Mouse (Mus musculus) CH12.LX (cell line): Measurements from ENCODE around the gene Cyp21a1. TPM values are rescaled to one million over a fixed set of nuclear protein-coding genes. Genes with fewer than 3 reads are reported as not detected.

Source experiments
- DNase-seq: peaks from one replicate; pipeline ENCODE4 v3.0.0-alpha.2; 2013; ENCODE audit errors: extremely low read depth
- H3K27ac ChIP-seq: 2 replicates; pipeline ENCODE4 v1.5.1; 2012; ENCODE audit warnings: low read depth, mild to moderate bottlenecking, control low read depth, moderate library complexity; ENCODE audit not compliant: insufficient read depth
- H3K27me3 ChIP-seq: replicated peaks from 2 replicates; pipeline ENCODE3; 2012; ENCODE audit warnings: inconsistent platforms
- H3K36me3 ChIP-seq, 2 experiments: replicated peaks in 1 of 2; 2 replicates each; pipeline versions ENCODE3 to v1.6.1; 2012; ENCODE audit warnings: inconsistent platforms in 1 of 2, low read length in 1 of 2, mild to moderate bottlenecking in 1 of 2, mixed read lengths in 1 of 2, moderate library complexity in 1 of 2; ENCODE audit not compliant: control insufficient read depth in 1 of 2, insufficient read depth in 1 of 2
- H3K4me1 ChIP-seq, 2 experiments: 2 replicates each; pipeline ENCODE4 v1.6.1; 2012; ENCODE audit warnings: inconsistent platforms in 1 of 2, moderate library complexity in 1 of 2; ENCODE audit not compliant: insufficient read depth in 2 of 2, control insufficient read depth in 1 of 2
- H3K4me2 ChIP-seq: 2 replicates; pipeline ENCODE4 v1.6.1; 2012; ENCODE audit warnings: low read depth, mild to moderate bottlenecking, control low read depth; ENCODE audit not compliant: poor library complexity, insufficient read depth, severe bottlenecking
- H3K4me3 ChIP-seq, 3 experiments: fragments of 150-350 bp in 1 of 3; sonication (generic) in 1 of 3; replicated peaks in 1 of 3; 2 replicates each; pipeline versions ENCODE3 to v1.5.1; 2011 to 2012; ENCODE audit warnings: low read depth in 2 of 3, low read length in 2 of 3, mild to moderate bottlenecking in 2 of 3, moderate library complexity in 2 of 3, control low read depth in 1 of 3, improper control_type of control experiment in 1 of 3, inconsistent platforms in 1 of 3, mixed read lengths in 1 of 3; ENCODE audit not compliant: poor library complexity in 1 of 3
- H3K79me2 ChIP-seq: replicated peaks from 2 replicates; pipeline ENCODE4 v1.6.1; 2012; ENCODE audit warnings: mild to moderate bottlenecking, moderate library complexity; ENCODE audit not compliant: control insufficient read depth, poor library complexity, insufficient read depth, severe bottlenecking; ENCODE audit errors: extremely low read depth
- H3K9ac ChIP-seq: 2 replicates; pipeline ENCODE4 v1.6.1; 2012; ENCODE audit warnings: low read depth, mild to moderate bottlenecking, control low read depth, moderate library complexity; ENCODE audit not compliant: insufficient read depth
- H3K9me3 ChIP-seq: replicated peaks from 2 replicates; pipeline ENCODE3; 2012; ENCODE audit warnings: low read length, inconsistent platforms, mixed read lengths
- CHD1 ChIP-seq: IDR thresholded peaks from 2 replicates; pipeline ENCODE4 v1.6.1; 2012; ENCODE audit warnings: low read depth, low read length, improper control_type of control experiment, inconsistent platforms
- CHD2 ChIP-seq: IDR thresholded peaks from 2 replicates; pipeline ENCODE4 v1.6.1; 2011; ENCODE audit warnings: low read length, improper control_type of control experiment
- CTCF ChIP-seq, 2 experiments: IDR thresholded peaks in 1 of 2; conservative IDR thresholded peaks in 1 of 2; 2 replicates each; pipeline ENCODE4 v1.5.1; 2011 to 2012; ENCODE audit warnings: low read depth in 2 of 2, low read length in 2 of 2, improper control_type of control experiment in 1 of 2, inconsistent platforms in 1 of 2, mild to moderate bottlenecking in 1 of 2, moderate library complexity in 1 of 2
- EP300 ChIP-seq: IDR thresholded peaks from 2 replicates; pipeline ENCODE4 v1.6.1; 2011; ENCODE audit warnings: low read length, improper control_type of control experiment
- GABPA ChIP-seq: IDR thresholded peaks from 2 replicates; pipeline ENCODE4 v1.6.1; 2012; ENCODE audit warnings: low read depth, low read length, improper control_type of control experiment, inconsistent platforms; ENCODE audit not compliant: insufficient replicate concordance
- HCFC1 ChIP-seq: IDR thresholded peaks from 2 replicates; pipeline ENCODE4 v1.6.1; 2012; ENCODE audit warnings: low read depth, mild to moderate bottlenecking, inconsistent platforms, low read length, improper control_type of control experiment
- KAT2A ChIP-seq: IDR thresholded peaks from 2 replicates; pipeline ENCODE4 v1.6.1; 2012; ENCODE audit warnings: low read length, improper control_type of control experiment, inconsistent platforms; ENCODE audit not compliant: insufficient replicate concordance
- MAFK ChIP-seq: IDR thresholded peaks from 2 replicates; pipeline ENCODE4 v1.6.1; 2011; ENCODE audit warnings: low read length, improper control_type of control experiment; ENCODE audit not compliant: insufficient replicate concordance
- MAX ChIP-seq: IDR thresholded peaks from 2 replicates; pipeline ENCODE4 v1.6.1; 2011; ENCODE audit warnings: low read length, improper control_type of control experiment
- MEF2A ChIP-seq: IDR thresholded peaks from 2 replicates; pipeline ENCODE4 v1.6.1; 2014; ENCODE audit warnings: low read depth, mild to moderate bottlenecking, inconsistent platforms, low read length, improper control_type of control experiment, borderline replicate concordance
- MYC ChIP-seq: IDR thresholded peaks from 2 replicates; pipeline ENCODE4 v1.6.1; 2011; ENCODE audit warnings: low read depth, mild to moderate bottlenecking, improper control_type of control experiment, low read length
- NRF1 ChIP-seq: IDR thresholded peaks from 2 replicates; pipeline ENCODE4 v1.6.1; 2014; ENCODE audit warnings: low read depth, mild to moderate bottlenecking, inconsistent platforms, low read length, improper control_type of control experiment, moderate library complexity
- POLR2A ChIP-seq: IDR thresholded peaks from 2 replicates; pipeline ENCODE4 v1.6.1; 2011; ENCODE audit warnings: low read depth, mild to moderate bottlenecking, improper control_type of control experiment, low read length
- SIN3A ChIP-seq: IDR thresholded peaks from 2 replicates; pipeline ENCODE4 v1.6.1; 2012; ENCODE audit warnings: low read length, improper control_type of control experiment, inconsistent platforms
- SMC3 ChIP-seq: IDR thresholded peaks from 2 replicates; pipeline ENCODE4 v1.6.1; 2011; ENCODE audit warnings: low read depth, low read length, improper control_type of control experiment
- TBP ChIP-seq: conservative IDR thresholded peaks from 2 replicates; pipeline ENCODE4 v1.6.1; 2011; ENCODE audit warnings: low read depth, low read length, improper control_type of control experiment
- USF1 ChIP-seq: IDR thresholded peaks from 2 replicates; pipeline ENCODE4 v1.6.1; 2014; ENCODE audit warnings: low read depth, mild to moderate bottlenecking, inconsistent platforms, low read length, improper control_type of control experiment
- USF2 ChIP-seq: conservative IDR thresholded peaks from 2 replicates; pipeline ENCODE4 v1.6.1; 2011; ENCODE audit warnings: low read depth, low read length, improper control_type of control experiment
- ZC3H11A ChIP-seq: IDR thresholded peaks from 2 replicates; pipeline ENCODE4 v1.6.1; 2012; ENCODE audit warnings: low read depth, mild to moderate bottlenecking, inconsistent platforms, low read length, improper control_type of control experiment
- dilution Hi-C: fragments of 300-500 bp; cut with MboI; formaldehyde crosslinking; loops from 2 replicates; pipeline ENCODE4 v1.14.3; 2020; ENCODE audit warnings: low sequenced_read_pairs; ENCODE audit not compliant: extremely low pct_unique_long_range_greater_than_20kb, extremely low pct_ligation_motif_present
- in situ Hi-C: fragments of 300-500 bp; cut with MboI; formaldehyde crosslinking; loops from 3 replicates; pipeline ENCODE4 v1.14.3; 2019; ENCODE audit warnings: low sequenced_read_pairs, low pct_ligation_motif_present, low pct_unique_long_range_greater_than_20kb, mixed read lengths
- polyA plus RNA-seq: library from polyadenylated mRNA; unstranded; fragments of >175 nt; gene quantifications from 2 replicates; pipeline ENCODE4 v1.2.1, GENCODE M21; 2012; ENCODE audit warnings: low read depth; ENCODE audit not compliant: insufficient read length
- total RNA-seq, 2 experiments: library from RNA; depleted of rRNA; stranded (reverse); fragments of 300-350 nt in 1 of 2; fragments of >200 nt in 1 of 2; gene quantifications; 2 replicates each; pipeline ENCODE4 v1.2.3; 2012 to 2014

Cyp21a1 gene
- total and polyA plus RNA-seq, 3 experiments = not detected

GRCm38 (mm10) chr17:34847615-34848014, 43.3 kb upstream of the Cyp21a1 start:
- no peak for DNase-seq
- in situ Hi-C loops (no loop called here), dilution Hi-C loops (no loop called here)
- Histone ChIP-seq H3K9me3 (no peaks in the 10 kb centered on the region), H3K4me3 (no peak overlapping the region), H3K27me3 (no peaks in the 10 kb centered on the region), H3K4me2 (no peak overlapping the region), H3K36me3 (peaks cover 57 to 70% of the 10 kb centered on the region in 2 experiments), H3K27ac (no peak overlapping the region), H3K9ac (no peak overlapping the region)
- TF ChIP-seq ZC3H11A = no peak
- TF ChIP-seq, all 38 proteins: peak for 0
- Histone ChIP-seq H3K4me1 (peaks cover 2 to 27% of the 10 kb centered on the region in 2 experiments), H3K79me2 (peaks cover 20% of the 10 kb centered on the region)

DNA sequence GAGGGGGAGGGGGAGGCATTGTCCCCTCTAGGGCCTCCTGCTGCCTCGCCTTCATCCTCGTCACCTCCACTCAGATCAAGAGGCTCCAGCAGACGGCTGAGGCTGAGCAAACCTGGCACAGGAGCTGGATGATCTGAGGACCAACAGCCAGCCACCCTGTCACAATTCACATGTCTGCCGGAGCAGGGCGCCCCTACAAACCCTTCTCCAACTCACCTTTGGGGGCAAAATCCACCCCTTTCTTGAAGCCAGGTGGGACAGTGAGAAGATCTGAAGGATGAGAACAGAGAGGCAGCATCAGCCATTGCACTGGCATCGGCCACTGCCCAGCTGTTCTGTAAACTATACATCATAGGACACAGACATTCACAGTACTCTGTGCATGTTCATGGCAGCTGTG, 42.8 kb upstream of the Cyp21a1 start:
- Histone ChIP-seq H3K36me3 (peaks cover 56 to 70% of the 10 kb centered on the region in 2 experiments), H3K4me3 (no peak overlapping the region)

DNA sequence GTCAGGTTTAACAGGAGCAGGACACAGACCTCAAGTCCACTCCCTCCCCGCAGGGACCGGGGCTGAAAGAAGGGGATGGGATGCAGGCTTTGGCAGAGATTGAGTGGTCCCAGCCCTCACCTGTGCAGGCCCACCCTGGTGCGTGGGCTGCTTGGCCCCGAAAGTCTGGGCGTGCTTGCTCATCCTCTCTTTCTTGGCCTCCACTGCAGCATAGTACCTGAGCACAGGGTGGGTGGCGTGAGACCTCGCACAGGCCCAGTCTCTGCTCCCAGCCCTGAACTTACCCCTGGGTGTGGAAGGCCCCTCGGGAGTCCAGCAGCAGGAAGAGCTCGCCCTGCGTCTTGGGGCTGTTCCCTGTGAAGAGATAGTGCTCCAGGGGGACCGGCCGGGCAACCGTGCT, 40.5 kb upstream of the Cyp21a1 start:
- dilution Hi-C loops (no loop called here), in situ Hi-C loops (no loop called here)
- Histone ChIP-seq H3K4me2 (no peak overlapping the region), H3K27ac (no peak overlapping the region), H3K9me3 (no peaks in the 10 kb centered on the region), H3K9ac (no peak overlapping the region), H3K27me3 (no peaks in the 10 kb centered on the region), H3K79me2 (peaks cover 6% of the 10 kb centered on the region; the same call in 1 of the 2 replicates), H3K4me3 (no peak overlapping the region), H3K4me1 (peaks cover 2 to 10% of the 10 kb centered on the region in 2 experiments; a peak in 3 of 4 replicates), H3K36me3 (peaks cover 76 to 89% of the 10 kb centered on the region in 2 experiments)
- TF ChIP-seq NRF1 = no peak
- DNase-seq = no peak

More for the DNA sequence above, 42.8 kb upstream of the Cyp21a1 start:
- Histone ChIP-seq H3K79me2 (peaks cover 20% of the 10 kb centered on the region), H3K9ac (no peak overlapping the region), H3K27me3 (no peaks in the 10 kb centered on the region), H3K9me3 (no peaks in the 10 kb centered on the region), H3K4me2 (no peak overlapping the region), H3K27ac (no peak overlapping the region), H3K4me1 (peaks cover 2 to 23% of the 10 kb centered on the region in 2 experiments)
- TF ChIP-seq CTCF (conservative IDR thresholded peaks at IDR 0.05 in 1 of 2, IDR thresholded peaks at IDR 0.05 in 1 of 2; ENCODE audit: low read depth in 2 of 2, low read length in 2 of 2) (no peak), MAX (no peak), MYC (no peak)
- DNase-seq = no peak
- dilution Hi-C loops (no loop called here), in situ Hi-C loops (no loop called here)

DNA sequence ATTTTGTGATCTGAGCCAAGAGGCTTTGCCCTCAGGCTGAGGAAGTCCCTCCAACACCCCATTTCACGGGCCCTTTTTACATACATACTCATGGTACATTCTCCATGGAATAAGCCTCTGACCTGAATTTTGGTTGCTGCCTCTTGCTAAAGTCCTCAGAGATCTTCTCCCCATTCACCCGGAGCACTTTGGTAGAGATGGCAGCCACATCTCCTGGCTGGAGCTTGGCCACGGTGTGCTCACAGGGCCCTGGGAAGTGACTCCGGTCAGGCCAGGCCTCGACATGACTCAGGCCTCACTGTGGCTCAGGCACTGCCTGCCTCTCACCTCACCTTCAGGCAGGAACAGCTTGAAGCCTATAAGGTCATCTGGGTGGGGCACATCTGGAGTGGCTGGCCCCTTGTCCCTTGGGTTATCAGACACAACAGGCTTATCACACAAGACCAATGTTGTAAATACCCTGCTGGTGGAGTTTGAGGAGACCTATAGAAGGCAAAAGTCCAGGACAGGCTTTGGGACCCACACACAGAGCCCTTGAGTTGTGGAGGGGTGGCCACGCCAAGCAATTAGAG, 36.5 kb upstream of the Cyp21a1 start:
- H3K79me2 ChIP-seq = 0 out of 2 replicates have a peak, but pooled peaks cover 3% of the 10 kb centered on the region
- no peak for DNase-seq
- no peak overlapping the region for H3K4me3 ChIP-seq
- TF ChIP-seq MAFK = no peak
- no peak for TF ChIP-seq USF2
- TF ChIP-seq USF1 = no peak
- no peak for TF ChIP-seq TBP
- TF ChIP-seq POLR2A = no peak
- no peak for TF ChIP-seq MEF2A
- no peak for TF ChIP-seq KAT2A
- no peak for TF ChIP-seq EP300
- TF ChIP-seq SMC3 = no peak
- no peak for TF ChIP-seq GABPA
- no peak for TF ChIP-seq SIN3A
- no peak for TF ChIP-seq CHD2
- no peak for TF ChIP-seq HCFC1
- no peak for TF ChIP-seq CHD1
- H3K27ac ChIP-seq = no peak overlapping the region
- dilution Hi-C loops = no loop called here
- H3K27me3 ChIP-seq = no peaks in the 10 kb centered on the region
- no peaks in the 10 kb centered on the region for H3K9me3 ChIP-seq
- no peak overlapping the region for H3K9ac ChIP-seq
- no peak overlapping the region for H3K4me2 ChIP-seq
- H3K36me3 ChIP-seq = peaks cover 67 to 81% of the 10 kb centered on the region in 2 experiments
- in situ Hi-C loops = no loop called here
- H3K4me1 ChIP-seq = peaks cover 6 to 19% of the 10 kb centered on the region in 2 experiments; a peak in 3 of 4 replicates
